Mouse (Mus musculus): ENCODE results near the gene Strn3.
"Not testable (repeated sequence)": the region's sequence is repeated elsewhere in the genome, so short reads cannot be mapped to it uniquely, and the experiment has no call there.

Strn3 gene

GRCm38 (mm10) chr12:51603306-51603705, 88.4 kb downstream of the Strn3 start:
- no peak for DNase-seq

- no peak for DNase-seq
Measured at GRCm38 (mm10) chr12:51594030-51594470, 97.6 kb downstream of the Strn3 start.

DNA sequence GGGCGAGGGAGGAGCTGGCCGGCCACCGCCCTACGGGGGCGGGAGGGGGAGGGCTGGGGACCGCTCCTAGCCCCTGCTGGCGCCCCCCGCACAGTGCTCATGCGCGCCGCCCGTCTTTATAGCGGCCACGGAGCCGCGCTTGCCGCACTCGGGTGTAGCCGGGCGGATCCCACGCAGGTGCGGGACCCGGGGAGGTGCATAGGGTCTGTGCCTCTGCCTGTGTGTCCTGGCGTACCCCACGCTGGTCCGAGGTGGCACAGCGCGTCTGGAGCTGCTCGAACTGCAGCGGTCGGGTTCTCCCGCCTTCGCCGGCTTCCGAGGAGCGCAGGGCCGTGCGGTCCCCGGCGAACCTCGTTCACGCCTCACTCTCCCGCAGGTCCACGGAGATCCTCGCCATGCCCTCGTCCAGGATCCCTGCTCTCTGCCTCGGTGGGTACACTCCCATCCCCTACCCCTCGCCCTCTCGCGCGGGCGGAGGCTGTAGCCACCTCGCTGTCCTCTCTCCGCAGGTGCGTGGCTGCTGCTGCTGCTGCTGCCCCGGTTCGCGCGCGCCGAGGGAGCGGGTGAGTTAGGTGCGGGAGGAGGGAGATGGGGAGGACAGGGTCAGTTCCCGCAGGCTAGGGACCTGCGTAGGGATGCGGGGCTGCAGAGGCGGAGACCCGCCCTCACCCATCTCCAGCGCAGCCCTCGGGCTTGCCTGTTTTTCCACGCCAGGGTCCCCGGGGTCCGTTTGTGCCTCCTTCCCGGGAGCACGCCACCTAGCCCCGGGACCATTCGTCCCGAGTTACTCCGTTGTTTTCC, 98.3 kb downstream of the Strn3 start, which contains the start of gene Coch:
Coch (plus strand) TSS at position 113 of the 801 bp plus-strand sequence.
- DNase-seq: no peak

- DNase-seq: no peak
Measured at GRCm38 (mm10) chr12:51592888-51593228, 98.8 kb downstream of the Strn3 start.

- DNase-seq: no peak
Measured at GRCm38 (mm10) chr12:51591921-51592320, 99.8 kb downstream of the Strn3 start.

DNA sequence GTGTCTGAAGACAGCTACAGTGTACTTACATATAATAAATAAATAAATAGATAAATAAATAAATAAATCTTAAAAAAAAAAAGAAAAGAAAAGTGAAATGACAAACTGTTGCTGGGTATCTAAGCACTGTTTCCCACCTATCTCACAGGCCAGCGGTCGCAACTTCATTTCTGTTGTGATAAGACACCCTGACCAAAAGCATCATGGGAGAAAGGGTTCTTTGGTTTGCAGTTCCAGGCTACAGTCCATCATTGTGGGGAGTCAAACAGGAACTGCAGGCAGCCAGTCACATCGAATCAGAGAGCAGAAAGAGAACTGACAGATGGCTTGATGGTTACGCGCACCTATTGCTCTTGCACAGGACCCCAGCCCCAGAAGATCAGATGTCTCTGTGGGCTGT, 102.4 kb downstream of the Strn3 start:
- no peak for DNase-seq

- DNase-seq: not testable (repeated sequence)
Measured at GRCm38 (mm10) chr12:51577816-51578215, 113.9 kb downstream of the Strn3 start.

- DNase-seq: no peak
Measured at GRCm38 (mm10) chr12:51572651-51573050, 119.0 kb downstream of the Strn3 start.

GRCm38 (mm10) chr12:51569944-51570343, 121.8 kb downstream of the Strn3 start:
- DNase-seq: no peak

DNA sequence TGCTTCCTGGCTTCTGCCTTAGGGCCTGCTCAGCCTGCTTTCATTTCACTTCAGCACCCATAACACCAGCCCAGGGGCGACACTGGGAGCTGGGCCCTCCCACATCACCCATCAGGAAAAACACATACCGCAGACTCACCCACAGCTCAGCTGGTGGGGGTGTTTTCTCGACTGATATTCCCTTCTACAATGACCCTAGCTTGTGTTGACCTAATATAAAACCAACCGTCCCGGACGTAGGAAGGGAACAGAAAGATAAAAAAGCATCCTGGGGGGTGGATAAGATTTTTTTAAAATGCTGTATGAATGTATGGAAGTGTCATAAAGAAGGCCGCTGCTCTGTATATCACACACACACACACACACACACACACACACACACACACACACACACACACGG, 122.2 kb downstream of the Strn3 start:
- no peak for DNase-seq

DNA sequence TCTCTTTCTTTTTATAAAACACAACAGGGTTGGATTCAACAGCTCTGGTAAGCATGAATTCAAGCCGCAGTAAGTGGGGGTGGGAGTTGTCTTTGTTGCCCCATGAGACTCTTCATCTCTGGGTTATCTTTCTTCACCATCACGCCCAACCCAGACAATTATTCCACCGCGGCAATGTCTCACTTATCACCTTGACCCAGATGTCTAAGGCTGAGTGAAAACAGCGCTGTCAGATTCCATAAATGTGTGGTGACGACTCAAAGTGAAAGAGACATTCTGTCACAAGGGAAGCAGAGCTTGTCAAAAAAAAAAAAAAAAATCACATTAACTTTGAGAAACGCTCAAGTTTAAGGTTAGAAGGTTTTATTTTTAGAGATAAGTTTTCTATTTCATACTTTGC, 124.5 kb downstream of the Strn3 start:
- no peak for DNase-seq

- no peak for DNase-seq
Measured at GRCm38 (mm10) chr12:51561416-51561815, 130.3 kb downstream of the Strn3 start.
